28 mouse cellular contexts compared by ENCODE assay signal in genomic region chr3:135987171-135987570, GRCm38 (mm10).
"Had no signal": no experiment of that assay in that cellular context is flagged by ENCODE, and none has a peak within 500 bp of the region (broad histone marks: within the 10 kb centered on the region; RNA-seq: fewer than 3 reads in every experiment).

No protein-coding gene starts in this region.

- H3K9me3 ChIP-seq: embryonic facial prominence, embryonic 10.5 days; embryonic facial prominence, embryonic 12.5 days; embryonic facial prominence, embryonic 13.5 days; embryonic facial prominence, embryonic 15.5 days; forebrain, embryonic 10.5 days; forebrain, embryonic 12.5 days; forebrain, embryonic 13.5 days; forebrain, embryonic 15.5 days had no signal

- ATAC-seq: forebrain, embryonic 13.5 days; forebrain, embryonic 14.5 days; forebrain, embryonic 15.5 days; forebrain, embryonic 16.5 days; forebrain, postnatal 0 days had no signal

- H3K27me3 ChIP-seq: embryonic facial prominence, embryonic 12.5 days; embryonic facial prominence, embryonic 13.5 days; embryonic facial prominence, embryonic 15.5 days; forebrain, embryonic 12.5 days; forebrain, embryonic 13.5 days; forebrain, embryonic 15.5 days had no signal

- H3K4me3 ChIP-seq: embryonic facial prominence, embryonic 10.5 days; embryonic facial prominence, embryonic 12.5 days; embryonic facial prominence, embryonic 13.5 days; embryonic facial prominence, embryonic 15.5 days; erythroblast, embryonic 14.5 days; forebrain, embryonic 10.5 days; forebrain, embryonic 12.5 days; forebrain, embryonic 13.5 days; forebrain, embryonic 15.5 days; gastrocnemius, adult 2 months; heart, adult 2 months had no signal

- H3K36me3 ChIP-seq: embryonic facial prominence, embryonic 10.5 days; embryonic facial prominence, embryonic 12.5 days; embryonic facial prominence, embryonic 13.5 days; embryonic facial prominence, embryonic 15.5 days; forebrain, embryonic 10.5 days; forebrain, embryonic 12.5 days; forebrain, embryonic 15.5 days had no signal

- H3K27ac ChIP-seq: embryonic facial prominence, embryonic 10.5 days; embryonic facial prominence, embryonic 12.5 days; embryonic facial prominence, embryonic 13.5 days; embryonic facial prominence, embryonic 15.5 days; forebrain, embryonic 10.5 days; forebrain, embryonic 12.5 days; forebrain, embryonic 13.5 days; forebrain, embryonic 15.5 days; gastrocnemius, adult 2 months; heart, adult 2 months had no signal

- DNase-seq: cerebellum, adult 8-10 months; cerebellum, adult 9-10 months; cerebellum, adult 9-11 months; cerebellum, postnatal 10 days; cerebellum, postnatal 14 days; cerebellum, postnatal 25 days; cerebellum, postnatal 36 days; embryo, embryonic 11 days; forebrain, postnatal 0 days; gastrocnemius, adult 2 months; gastrocnemius, postnatal 10 days; gastrocnemius, postnatal 14 days; gastrocnemius, postnatal 25 days; gastrocnemius, postnatal 36 days; heart, adult 11 months; heart, adult 18-20 months; heart, adult 2 months had no signal

- H3K4me1 ChIP-seq: embryonic facial prominence, embryonic 12.5 days; embryonic facial prominence, embryonic 13.5 days; embryonic facial prominence, embryonic 15.5 days; forebrain, embryonic 12.5 days; forebrain, embryonic 13.5 days; forebrain, embryonic 15.5 days had no signal

- H3K4me2 ChIP-seq: embryonic facial prominence, embryonic 12.5 days; embryonic facial prominence, embryonic 13.5 days; embryonic facial prominence, embryonic 15.5 days; forebrain, embryonic 12.5 days; forebrain, embryonic 13.5 days; forebrain, embryonic 15.5 days had no signal

- H3K9ac ChIP-seq: embryonic facial prominence, embryonic 12.5 days; embryonic facial prominence, embryonic 13.5 days; embryonic facial prominence, embryonic 15.5 days; forebrain, embryonic 12.5 days; forebrain, embryonic 13.5 days; forebrain, embryonic 15.5 days; forebrain, postnatal 0 days had no signal
